Mouse (Mus musculus) gastrocnemius, postnatal 10 days (tissue): ENCODE data around the gene Gm5796. TPM values are rescaled to one million over a fixed set of nuclear protein-coding genes. Genes with fewer than 3 reads are reported as not detected.
"Not testable (repeated sequence)": the region's sequence is repeated elsewhere in the genome, so short reads cannot be mapped to it uniquely, and the experiment has no call there.

Source experiments
- DNase-seq: peaks from one replicate; pipeline ENCODE4 v3.0.0; 2021; ENCODE audit warnings: mixed read lengths
- long read RNA-seq, 2 experiments: library from polyadenylated mRNA; stranded (forward); transcript quantifications; one replicate each; pipeline ENCODE4 v2.0.0; 2021
- total RNA-seq, 2 experiments: library from RNA; stranded (reverse); gene quantifications; 2 replicates each; pipeline ENCODE4 v1.2.3; 2021

Gene Gm5796
- total RNA-seq = 1 to 10 TPM; 2.0 TPM
- long read RNA-seq, experiment 1, partial matches to known transcripts = 0 of 1 reads
- long read RNA-seq, experiment 1, other reads (novel, unspliced or antisense) = 1 of 1 reads
- long read RNA-seq, experiment 2, partial matches to known transcripts = 0 of 4 reads
- long read RNA-seq, experiment 2, other reads (novel, unspliced or antisense) = 4 of 4 reads

DNA sequence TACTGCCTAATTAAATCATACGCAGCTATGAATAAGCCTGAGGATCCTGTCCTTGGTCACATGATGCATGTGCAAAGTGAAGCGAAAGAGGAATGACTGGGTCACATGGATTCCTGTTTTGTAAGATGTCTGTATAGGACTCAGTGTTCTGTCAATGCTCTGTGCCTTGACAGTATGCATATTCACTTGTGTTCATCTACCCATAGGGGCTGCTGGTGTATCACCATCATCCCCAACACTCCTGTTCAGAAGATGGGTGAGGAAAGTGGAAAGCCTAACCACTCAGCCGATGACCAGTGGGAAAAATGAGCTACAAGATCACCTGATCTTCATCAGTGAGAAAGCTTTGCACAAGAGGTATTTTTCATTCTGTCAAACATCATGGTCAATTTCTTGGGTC is at the start of gene Gm5796:
Gm5796 (plus strand) TSS at position 301 of the 400 bp plus-strand sequence.
- not testable (repeated sequence) for DNase-seq

- not testable (repeated sequence) for DNase-seq
Observed at GRCm38 (mm10) chr14:3998094-3998493, 25.6 kb upstream of the Gm5796 start, which contains the start of gene Gm3099. TSS of gene Gm3099 (plus strand) at chr14:3998394.

DNA sequence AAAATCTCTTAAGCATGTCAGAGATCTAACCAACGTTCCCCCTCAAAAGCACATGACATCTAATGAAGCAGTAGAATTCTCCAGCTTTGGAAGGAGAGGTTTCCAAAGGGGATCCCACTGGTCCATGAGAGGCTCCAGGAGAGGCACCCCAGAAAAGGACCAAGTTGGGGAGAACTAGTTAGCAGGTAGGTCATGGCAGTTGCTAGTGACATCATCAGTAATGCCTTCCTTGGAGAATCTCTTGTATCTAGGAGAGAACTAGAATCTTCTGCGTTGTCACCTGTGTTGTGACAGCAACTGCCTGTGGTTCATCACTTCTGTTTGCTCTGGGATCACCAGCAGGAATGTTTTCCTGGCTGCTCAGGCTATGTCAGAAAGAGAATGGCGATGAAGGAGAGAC is 60.1 kb downstream of the Gm5796 start, which contains the start of gene Gm3115:
Gm3115 (plus strand) TSS at position 301 of the 400 bp plus-strand sequence.
- not testable (repeated sequence) for DNase-seq

Other genes starting within 250 kb of the Gm5796 start
- gene Gm3002, start 213.9 kb upstream of the Gm5796 start, total RNA-seq = 1 to 10 TPM in 1 of 2 experiments, not detected in 1; 1.1 TPM
- under 1 TPM in 1 of 2 experiments, not detected in 1; 0.70 TPM for gene Gm3033, start 177.7 kb upstream of the Gm5796 start, total RNA-seq
- not detected for gene Gm2916, start 139.8 kb upstream of the Gm5796 start, total RNA-seq
- gene Gm3029, start 92.2 kb upstream of the Gm5796 start, total RNA-seq = not detected
- gene Gm3095, start 60.4 kb upstream of the Gm5796 start, total RNA-seq = under 1 TPM in 1 of 2 experiments, not detected in 1; 0.31 TPM
- gene Gm3099, start 25.5 kb upstream of the Gm5796 start, total RNA-seq = not detected
- under 1 TPM; 0.31 to 0.50 TPM for gene Gm3115, start 60.2 kb downstream of the Gm5796 start, total RNA-seq
- gene Gm8108, start 86.6 kb downstream of the Gm5796 start, total RNA-seq = 1 to 10 TPM in 1 of 2 experiments, under 1 TPM in 1; 0.40 to 2.0 TPM
- gene Gm3127, start 141.1 kb downstream of the Gm5796 start, total RNA-seq = not detected
- gene Gm2974, start 158.6 kb downstream of the Gm5796 start, total RNA-seq = not detected
- not detected for gene Gm3138, start 225.7 kb downstream of the Gm5796 start, total RNA-seq